Mouse (Mus musculus): ENCODE results near the gene Fcrlb. TPM values are rescaled to one million over a fixed set of nuclear protein-coding genes. Genes with fewer than 3 reads are reported as not detected.

Gene Fcrlb
- polyA plus RNA-seq, 1 experiment from 2014 or later, result not detected

GRCm38 (mm10) chr1:170903485-170903884, 9.3 kb downstream of the Fcrlb start:
- ATAC-seq, result no peak
- Histone ChIP-seq H3K9me3 (replicated peaks) (no peaks in the 10 kb centered on the region), H3K4me2 (no peak overlapping the region), H3K4me1 (peaks cover 14% of the 10 kb centered on the region), H3K36me3 (ENCODE audit: poor library complexity, severe bottlenecking) (no peaks in the 10 kb centered on the region), H3K27ac (no peak overlapping the region), H3K27me3 (peaks cover 40% of the 10 kb centered on the region), H3K4me3 (no peak overlapping the region), H3K9ac (no peak overlapping the region)
- WGBS, result 78% methylated on average over 5 of the region's 5 CpGs

DNA sequence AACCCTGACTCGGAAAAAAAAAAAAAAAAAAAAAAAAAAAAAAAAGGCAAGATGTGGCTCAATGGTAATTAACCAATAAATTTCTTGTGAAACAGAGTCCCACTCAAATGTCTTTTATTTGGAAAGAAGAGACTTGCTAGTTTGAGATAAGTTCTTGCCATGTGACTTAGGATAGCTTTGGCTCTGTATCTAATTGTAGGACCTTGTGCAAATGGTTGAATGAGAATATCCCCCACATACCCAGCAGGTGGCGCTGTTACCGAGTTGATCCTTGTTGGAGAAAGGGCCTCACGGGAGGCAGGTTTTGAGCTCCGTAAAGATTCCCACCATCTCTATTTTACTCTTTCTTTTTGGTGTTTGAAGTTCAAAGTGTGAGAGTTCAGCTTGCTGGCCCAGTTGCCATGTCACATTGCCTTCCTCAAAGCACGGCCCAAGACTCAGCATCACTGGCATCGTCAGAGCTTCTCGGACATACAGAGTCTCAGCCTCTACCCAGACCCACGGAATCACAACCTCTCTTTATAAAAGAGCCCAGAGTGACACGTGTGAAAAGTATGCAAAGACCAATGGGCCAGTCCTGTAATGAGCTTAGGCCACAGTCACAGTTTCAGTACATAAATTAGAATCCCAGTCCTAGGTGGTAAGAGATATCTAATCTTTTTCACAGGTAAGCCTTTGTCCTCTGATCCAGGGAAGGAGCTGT, 11.1 kb downstream of the Fcrlb start:
- H3K4me1 ChIP-seq, result no peaks in the 10 kb centered on the region
- no peaks in the 10 kb centered on the region for H3K9me3 ChIP-seq (replicated peaks)
- peaks cover 22% of the 10 kb centered on the region for H3K27me3 ChIP-seq
- H3K9ac ChIP-seq, result no peak overlapping the region
- no peaks in the 10 kb centered on the region for H3K36me3 ChIP-seq (ENCODE audit: poor library complexity, severe bottlenecking)
- no peak overlapping the region for H3K4me3 ChIP-seq
- 27% methylated on average over 10 of the region's 10 CpGs for WGBS
- ATAC-seq, result peak; percentile 63
- H3K4me2 ChIP-seq, result peak overlapping the region; percentile 30; the same call in 1 of the 2 replicates
- no peak overlapping the region for H3K27ac ChIP-seq

- H3K9me3 ChIP-seq (replicated peaks), result no peaks in the 10 kb centered on the region
- peak overlapping the region; percentile 12; the same call in 1 of the 2 replicates for H3K4me2 ChIP-seq
- no peaks in the 10 kb centered on the region for H3K36me3 ChIP-seq (ENCODE audit: poor library complexity, severe bottlenecking)
- H3K9ac ChIP-seq, result no peak overlapping the region
- H3K4me1 ChIP-seq, result no peaks in the 10 kb centered on the region
- peak; percentile 50; the same call in 1 of the 2 replicates for ATAC-seq
- no peak overlapping the region for H3K27ac ChIP-seq
- 38% methylated on average over 10 of the region's 10 CpGs for WGBS
- H3K4me3 ChIP-seq, result no peak overlapping the region
- peaks cover 15% of the 10 kb centered on the region for H3K27me3 ChIP-seq
Observed at GRCm38 (mm10) chr1:170900799-170901467, 11.8 kb downstream of the Fcrlb start.

DNA sequence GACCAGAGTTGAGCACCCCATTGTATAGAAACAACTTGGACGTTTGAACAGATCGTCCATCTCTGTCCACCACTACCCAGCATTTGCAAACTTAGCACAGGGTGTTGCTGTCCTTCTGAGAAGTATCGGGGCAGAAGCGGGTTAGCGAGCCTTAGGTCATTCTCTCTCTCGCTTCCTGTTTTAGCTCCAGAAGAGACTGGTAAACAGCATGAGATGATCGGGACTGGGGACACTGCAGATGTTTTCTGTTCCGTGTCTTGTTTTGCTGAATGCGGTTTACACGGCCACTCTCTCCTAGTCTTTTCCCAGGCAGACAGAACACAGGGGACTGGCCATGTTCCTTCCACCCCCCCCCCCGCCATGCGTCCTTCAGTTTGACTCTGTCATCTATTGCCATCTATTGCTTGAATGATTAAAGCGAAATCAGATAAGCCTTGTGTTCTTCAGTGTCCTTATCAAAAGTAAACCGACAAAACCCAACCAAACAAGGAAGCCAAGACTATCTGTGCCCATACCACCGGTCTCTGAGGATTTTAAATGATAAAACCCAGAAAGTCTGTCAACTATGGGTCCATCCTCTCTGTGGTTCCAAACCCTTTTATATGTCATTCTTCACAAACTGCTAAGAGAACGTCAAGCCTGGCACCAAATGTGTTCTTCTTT, 14.2 kb downstream of the Fcrlb start:
- Histone ChIP-seq H3K4me2 (no peak overlapping the region), H3K9ac (no peak overlapping the region), H3K4me1 (no peaks in the 10 kb centered on the region), H3K27ac (no peak overlapping the region), H3K9me3 (replicated peaks) (no peaks in the 10 kb centered on the region), H3K4me3 (no peak overlapping the region), H3K27me3 (0 out of 2 replicates have a peak, but pooled peaks cover 4% of the 10 kb centered on the region), H3K36me3 (ENCODE audit: poor library complexity, severe bottlenecking) (no peaks in the 10 kb centered on the region)
- ATAC-seq, result no peak
- WGBS, result 80% methylated on average over 16 of the region's 16 CpGs

DNA sequence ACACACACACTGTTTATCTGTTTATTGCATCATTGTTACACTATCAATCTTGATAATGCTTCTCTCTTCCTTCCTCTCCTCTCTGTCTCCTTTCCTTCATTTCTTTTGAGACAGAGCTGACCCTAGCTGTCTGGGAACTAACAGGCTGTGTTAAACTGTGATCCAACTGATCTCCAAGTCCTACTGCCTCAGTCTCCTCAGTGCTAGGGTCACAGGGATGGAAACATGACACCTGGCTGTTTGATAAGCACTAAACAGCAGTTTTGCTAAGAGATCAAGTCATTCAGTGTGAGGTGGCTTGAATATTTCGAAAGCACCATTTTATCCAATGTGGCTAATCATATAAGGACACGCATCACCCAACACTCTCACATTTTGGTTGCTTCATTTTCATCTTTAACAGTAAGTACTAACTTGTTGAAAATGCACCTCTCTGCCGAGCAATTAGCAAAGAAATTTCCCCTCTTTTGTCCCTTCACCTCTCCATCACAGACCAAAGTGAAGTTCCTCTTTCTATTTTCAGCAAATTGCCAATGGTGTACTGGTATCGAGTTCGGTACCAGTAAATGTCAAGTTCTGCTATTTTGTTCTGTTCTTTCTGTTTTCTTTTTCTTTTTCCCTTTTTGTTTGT, 16.0 kb downstream of the Fcrlb start:
- Histone ChIP-seq H3K9me3 (replicated peaks) (no peaks in the 10 kb centered on the region), H3K36me3 (ENCODE audit: poor library complexity, severe bottlenecking) (no peaks in the 10 kb centered on the region), H3K9ac (no peak overlapping the region), H3K27me3 (0 out of 2 replicates have a peak, but pooled peaks cover 3% of the 10 kb centered on the region), H3K4me1 (no peaks in the 10 kb centered on the region), H3K4me3 (no peak overlapping the region), H3K27ac (no peak overlapping the region), H3K4me2 (no peak overlapping the region)
- ATAC-seq, result no peak
- 81% methylated on average over 5 of the region's 5 CpGs for WGBS

- WGBS, result 66% methylated on average over 9 of the region's 9 CpGs
- Histone ChIP-seq H3K4me3 (no peak overlapping the region), H3K9ac (no peak overlapping the region), H3K9me3 (replicated peaks) (no peaks in the 10 kb centered on the region), H3K4me2 (no peak overlapping the region), H3K36me3 (ENCODE audit: poor library complexity, severe bottlenecking) (no peaks in the 10 kb centered on the region), H3K27ac (no peak overlapping the region), H3K27me3 (0 out of 2 replicates have a peak, but pooled peaks cover 3% of the 10 kb centered on the region), H3K4me1 (no peaks in the 10 kb centered on the region)
- ATAC-seq, result no peak; the same call in 1 of the 2 replicates
Observed at GRCm38 (mm10) chr1:170894603-170895602, 17.8 kb downstream of the Fcrlb start.

DNA sequence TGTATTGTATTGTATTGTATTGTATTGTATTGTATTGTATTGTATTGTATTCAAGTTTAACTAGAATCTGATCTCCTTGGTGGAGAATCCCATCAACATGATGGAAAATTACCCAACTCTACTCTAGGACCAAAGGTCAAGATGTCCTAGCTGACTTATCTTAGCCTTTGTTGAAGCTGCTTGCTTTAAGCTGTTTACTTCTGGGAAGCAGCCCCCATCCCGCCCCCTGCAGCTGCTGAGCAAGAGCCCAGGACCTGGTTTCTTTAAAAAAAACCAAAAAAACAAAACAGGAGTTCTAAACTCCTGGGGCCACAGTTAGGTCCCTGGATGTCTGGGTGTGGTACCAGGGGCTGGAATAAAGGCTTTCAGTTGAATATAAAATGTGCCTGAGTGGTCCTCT, 20.5 kb downstream of the Fcrlb start:
- WGBS, result 42% methylated on average over 1 of the region's 1 CpGs
- ATAC-seq, result no peak
- Histone ChIP-seq H3K4me2 (no peak overlapping the region), H3K4me1 (no peaks in the 10 kb centered on the region), H3K9ac (no peak overlapping the region), H3K36me3 (ENCODE audit: poor library complexity, severe bottlenecking) (no peaks in the 10 kb centered on the region), H3K27me3 (no peaks in the 10 kb centered on the region), H3K4me3 (no peak overlapping the region), H3K9me3 (replicated peaks) (no peaks in the 10 kb centered on the region), H3K27ac (no peak overlapping the region)

GRCm38 (mm10) chr1:170891646-170892045, 21.1 kb downstream of the Fcrlb start:
- 83% methylated on average over 2 of the region's 2 CpGs for WGBS
- ATAC-seq, result no peak
- Histone ChIP-seq H3K9me3 (replicated peaks) (no peaks in the 10 kb centered on the region), H3K4me2 (no peak overlapping the region), H3K4me1 (no peaks in the 10 kb centered on the region), H3K27ac (no peak overlapping the region), H3K4me3 (no peak overlapping the region), H3K27me3 (no peaks in the 10 kb centered on the region), H3K36me3 (ENCODE audit: poor library complexity, severe bottlenecking) (no peaks in the 10 kb centered on the region), H3K9ac (no peak overlapping the region)

DNA sequence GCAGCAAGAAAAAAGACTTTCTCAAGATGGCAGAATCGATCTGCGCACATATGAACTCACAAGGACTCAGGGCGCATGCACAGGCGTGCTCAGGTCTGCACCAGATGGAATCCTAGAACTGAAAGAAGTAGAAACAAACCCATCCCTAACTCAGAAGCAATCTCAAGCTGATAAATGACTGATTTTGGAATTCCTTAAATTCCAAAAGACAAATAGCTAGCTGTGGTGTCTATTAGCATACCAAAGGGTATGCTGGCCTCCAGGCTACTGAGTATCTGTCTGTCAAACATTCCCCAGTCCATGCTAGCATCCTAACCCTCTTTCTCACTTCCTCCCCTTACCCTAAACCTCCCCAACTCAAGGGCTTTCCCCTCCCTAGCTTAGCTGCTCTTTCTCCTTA, 23.4 kb downstream of the Fcrlb start:
- Histone ChIP-seq H3K4me2 (no peak overlapping the region), H3K36me3 (ENCODE audit: poor library complexity, severe bottlenecking) (no peaks in the 10 kb centered on the region), H3K4me1 (peaks cover 4% of the 10 kb centered on the region), H3K9me3 (replicated peaks) (no peaks in the 10 kb centered on the region), H3K27me3 (no peaks in the 10 kb centered on the region), H3K27ac (no peak overlapping the region), H3K4me3 (no peak overlapping the region), H3K9ac (no peak overlapping the region)
- ATAC-seq, result no peak
- WGBS, result 73% methylated on average over 4 of the region's 4 CpGs

- Histone ChIP-seq H3K4me2 (no peak overlapping the region; the same call in 1 of the 2 replicates), H3K4me1 (peaks cover 14% of the 10 kb centered on the region), H3K9ac (no peak overlapping the region), H3K36me3 (ENCODE audit: poor library complexity, severe bottlenecking) (peaks cover 2% of the 10 kb centered on the region; the same call in 1 of the 2 replicates), H3K27ac (no peak overlapping the region), H3K4me3 (no peak overlapping the region), H3K9me3 (replicated peaks) (no peaks in the 10 kb centered on the region), H3K27me3 (no peaks in the 10 kb centered on the region)
- ATAC-seq, result 0 out of 2 replicates have a peak, but pooled peaks have one; percentile 1
- WGBS, result 56% methylated on average over 6 of the region's 6 CpGs
Observed at GRCm38 (mm10) chr1:170886044-170886458, 26.7 kb downstream of the Fcrlb start.

- H3K4me1 ChIP-seq, result peaks cover 14% of the 10 kb centered on the region
- H3K4me3 ChIP-seq, result peak within 1 kb of the TSS; percentile 92
- peak within 1 kb of the TSS; percentile 88 for H3K9ac ChIP-seq
- H3K36me3 ChIP-seq (ENCODE audit: poor library complexity, severe bottlenecking), result peaks cover 12% of the 10 kb centered on the region
- no peaks in the 10 kb centered on the region for H3K27me3 ChIP-seq
- H3K9me3 ChIP-seq (replicated peaks), result no peaks in the 10 kb centered on the region
- peak; percentile 97 for ATAC-seq
- peak within 1 kb of the TSS; percentile 86 for H3K4me2 ChIP-seq
- H3K27ac ChIP-seq, result peak within 1 kb of the TSS; percentile 75
- WGBS, result under 1% methylated on average over 46 of the region's 46 CpGs
Observed at GRCm38 (mm10) chr1:170884978-170885561, 27.7 kb downstream of the Fcrlb start, which contains the start of the genes Gm26620 and Dusp12. Gene Gm26620, plus strand, starts transcription at chr1:170885065. Gene Dusp12, minus strand, starts transcription at chr1:170885540.
